Mouse (Mus musculus): ENCODE results near the gene Apol9a. TPM values are rescaled to one million over a fixed set of nuclear protein-coding genes. Genes with fewer than 3 reads are reported as not detected.
A peak's percentile ranks its signal among the peaks of the same experiment; 100 is the strongest.

Apol9a gene
- polyA plus RNA-seq, 1 experiment from 2014 or later: not detected

DNA sequence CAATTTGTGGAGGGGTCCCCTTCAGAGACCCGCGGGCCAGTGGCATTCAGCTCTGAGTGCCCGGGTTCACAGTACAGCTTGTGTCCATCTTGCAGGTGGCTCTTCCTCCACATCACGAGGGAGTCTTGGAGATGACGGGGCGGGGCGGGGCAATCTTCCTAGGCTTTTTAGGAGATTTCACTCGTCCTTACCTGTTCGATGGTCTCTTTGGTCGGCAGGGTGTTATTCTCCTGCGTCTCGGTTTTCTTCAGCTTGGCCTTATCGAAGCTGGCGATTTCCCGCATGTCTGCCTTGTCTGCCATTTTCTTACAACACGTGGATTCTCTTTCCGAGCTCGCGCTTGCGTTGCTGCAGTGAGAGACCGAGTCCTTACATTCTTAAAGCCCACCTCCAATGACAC, 41.0 kb downstream of the Apol9a start:
- H3K4me2 ChIP-seq: no peak overlapping the region
- no peak overlapping the region for H3K9ac ChIP-seq
- no peaks in the 10 kb centered on the region for H3K27me3 ChIP-seq
- H3K9me3 ChIP-seq: no peaks in the 10 kb centered on the region
- no peak for ATAC-seq (ENCODE audit: insufficient number of reproducible peaks, insufficient read depth, low FRiP score, low TSS enrichment, low read depth)
- H3K27ac ChIP-seq: no peak overlapping the region
- no peak overlapping the region for H3K4me3 ChIP-seq
- 94% methylated on average over 21 of the region's 21 CpGs for WGBS
- H3K36me3 ChIP-seq: no peaks in the 10 kb centered on the region
- peaks cover 37% of the 10 kb centered on the region for H3K4me1 ChIP-seq

DNA sequence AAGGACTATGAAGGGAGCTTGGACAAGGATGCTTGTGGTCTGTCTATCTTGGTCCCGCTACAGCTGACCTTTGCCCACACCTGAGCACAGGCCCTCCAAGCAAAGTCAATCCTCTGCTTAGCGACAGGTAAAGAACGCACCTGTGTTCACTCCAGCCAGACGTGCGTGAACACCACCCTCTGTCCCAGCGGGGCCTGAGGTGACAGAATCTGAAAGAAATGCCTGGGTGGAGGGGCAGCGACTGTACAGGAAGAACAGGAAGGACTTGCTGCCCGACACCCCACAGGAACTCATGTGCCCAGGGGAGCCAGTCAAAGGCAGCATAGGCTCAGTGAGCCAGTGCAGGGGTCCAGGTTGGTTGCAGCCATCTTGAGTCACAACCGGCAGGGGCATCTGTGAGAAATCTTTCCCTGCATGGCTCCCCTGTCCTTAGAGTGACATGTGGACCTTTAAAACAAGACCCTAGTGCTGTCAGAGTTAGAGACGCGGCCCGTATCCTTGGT, 42.1 kb downstream of the Apol9a start:
- ATAC-seq (ENCODE audit: insufficient number of reproducible peaks, insufficient read depth, low FRiP score, low TSS enrichment, low read depth): no peak
- WGBS: 72% methylated on average over 12 of the region's 12 CpGs
- H3K27ac ChIP-seq: peak overlapping the region; percentile 99; the same call in 1 of the 2 replicates

DNA sequence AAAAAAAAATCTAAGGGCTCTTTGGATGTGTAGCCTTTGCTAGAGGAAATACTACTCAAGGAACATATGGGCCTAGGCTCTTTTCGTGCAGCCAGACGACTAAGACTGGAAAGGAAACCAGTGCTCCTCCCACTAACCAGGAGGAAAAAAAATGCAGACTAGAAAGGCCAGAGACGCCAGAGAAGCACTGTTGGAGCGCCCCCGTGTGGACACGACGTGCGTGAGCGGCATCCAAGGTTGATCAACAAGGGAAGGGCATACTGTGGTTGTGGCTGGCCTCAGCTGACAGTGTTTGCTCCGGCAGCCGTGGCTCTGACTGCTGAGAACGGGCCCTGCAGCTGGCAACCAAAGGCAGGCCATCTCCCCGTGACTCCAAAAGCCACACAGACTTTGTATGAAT, 42.8 kb downstream of the Apol9a start:
- no peaks in the 10 kb centered on the region for H3K36me3 ChIP-seq
- ATAC-seq (ENCODE audit: insufficient number of reproducible peaks, insufficient read depth, low FRiP score, low TSS enrichment, low read depth): 0 out of 2 replicates have a peak, but pooled peaks have one; percentile 45
- peak overlapping the region; percentile 99 for H3K27ac ChIP-seq
- peak overlapping the region; percentile 69 for H3K9ac ChIP-seq
- no peaks in the 10 kb centered on the region for H3K27me3 ChIP-seq
- peak overlapping the region; percentile 56 for H3K4me2 ChIP-seq
- 0% methylated on average over 13 of the region's 13 CpGs for WGBS
- H3K4me3 ChIP-seq: peak overlapping the region; percentile 29
- no peaks in the 10 kb centered on the region for H3K9me3 ChIP-seq
- peaks cover 53% of the 10 kb centered on the region for H3K4me1 ChIP-seq

More for the DNA sequence above, 42.1 kb downstream of the Apol9a start:
- no peaks in the 10 kb centered on the region for H3K27me3 ChIP-seq
- H3K4me3 ChIP-seq: no peak overlapping the region
- no peaks in the 10 kb centered on the region for H3K9me3 ChIP-seq
- H3K36me3 ChIP-seq: no peaks in the 10 kb centered on the region
- H3K4me1 ChIP-seq: peaks cover 46% of the 10 kb centered on the region
- H3K4me2 ChIP-seq: peak overlapping the region; percentile 56; the same call in 1 of the 2 replicates
- H3K9ac ChIP-seq: peak overlapping the region; percentile 69; the same call in 1 of the 2 replicates

DNA sequence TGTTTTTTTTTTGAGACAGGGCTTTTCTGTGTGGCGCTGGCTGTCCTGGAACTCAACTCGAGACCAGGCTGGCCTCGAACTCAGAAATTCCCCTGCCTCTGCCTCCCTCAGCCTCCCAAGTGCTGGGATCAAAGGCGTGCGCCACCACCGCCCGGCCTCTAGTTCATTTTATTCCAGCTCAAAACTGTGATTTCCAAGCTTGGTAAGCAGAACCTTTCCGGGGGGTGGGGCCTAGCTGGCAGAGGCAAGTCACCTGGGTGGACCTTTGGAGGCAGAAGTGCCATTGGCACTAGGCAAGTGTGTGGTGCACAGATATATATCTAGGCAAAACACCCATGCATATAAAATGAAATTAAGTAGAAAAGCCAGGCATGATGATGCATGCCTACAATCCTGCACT, 43.4 kb downstream of the Apol9a start:
- H3K4me3 ChIP-seq: peak overlapping the region; percentile 35; the same call in 1 of the 2 replicates
- H3K27ac ChIP-seq: peak overlapping the region; percentile 99
- H3K4me2 ChIP-seq: peak overlapping the region; percentile 72
- no peaks in the 10 kb centered on the region for H3K9me3 ChIP-seq
- ATAC-seq (ENCODE audit: insufficient number of reproducible peaks, insufficient read depth, low FRiP score, low TSS enrichment, low read depth): no peak
- H3K4me1 ChIP-seq: peaks cover 60% of the 10 kb centered on the region
- no peaks in the 10 kb centered on the region for H3K27me3 ChIP-seq
- H3K36me3 ChIP-seq: no peaks in the 10 kb centered on the region
- H3K9ac ChIP-seq: no peak overlapping the region
- WGBS: 34% methylated on average over 8 of the region's 8 CpGs

- H3K27me3 ChIP-seq: no peaks in the 10 kb centered on the region
- H3K4me3 ChIP-seq: peak overlapping the region; percentile 35
- H3K9ac ChIP-seq: peak overlapping the region; percentile 73
- no peaks in the 10 kb centered on the region for H3K36me3 ChIP-seq
- ATAC-seq (ENCODE audit: insufficient number of reproducible peaks, insufficient read depth, low FRiP score, low TSS enrichment, low read depth): peak; percentile 53
- H3K27ac ChIP-seq: peak overlapping the region; percentile 99
- peaks cover 66% of the 10 kb centered on the region for H3K4me1 ChIP-seq
- peak overlapping the region; percentile 72 for H3K4me2 ChIP-seq
- H3K9me3 ChIP-seq: no peaks in the 10 kb centered on the region
- under 1% methylated on average over 26 of the region's 26 CpGs for WGBS
Observed at GRCm38 (mm10) chr15:77366706-77367484, 44.0 kb downstream of the Apol9a start.

DNA sequence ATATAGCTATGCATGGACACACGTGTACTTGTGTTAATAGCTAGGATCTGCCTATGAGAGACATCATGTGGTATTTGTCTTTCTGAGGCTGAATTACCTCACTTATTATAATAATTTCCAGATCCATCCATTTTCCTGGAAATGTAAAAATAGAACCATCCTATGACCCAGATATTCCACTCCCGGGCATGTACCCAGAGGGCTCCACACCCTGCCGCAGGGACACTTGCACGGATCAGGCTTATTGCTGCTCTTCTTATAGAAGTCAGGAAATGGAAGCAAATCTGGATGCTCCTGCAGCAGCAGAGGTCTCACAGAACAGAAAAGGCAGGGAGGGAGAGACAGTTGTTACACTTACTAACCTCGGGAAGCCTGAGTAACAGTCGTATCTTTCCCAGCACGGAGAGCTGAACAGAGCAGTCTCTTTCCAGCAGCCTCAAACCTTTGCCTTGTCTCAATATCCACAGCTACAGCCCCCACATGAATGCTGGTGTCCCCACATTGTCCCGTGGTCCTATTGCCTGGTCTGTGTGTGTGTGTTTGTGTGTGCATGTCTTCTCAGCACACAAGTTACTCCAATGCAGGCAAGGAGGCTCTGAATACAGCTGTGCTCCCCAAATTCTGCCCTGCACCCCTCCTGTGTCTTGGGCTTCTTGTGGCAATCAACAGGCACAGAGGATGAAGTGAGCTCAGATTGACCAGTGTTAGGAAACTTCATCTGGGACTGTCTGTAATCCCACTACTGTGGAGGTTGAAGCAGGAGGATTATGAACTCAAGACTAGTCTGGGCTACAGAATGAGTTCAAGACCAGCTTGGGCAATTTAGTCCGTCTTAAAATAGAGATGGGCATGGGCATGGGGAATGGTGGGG, 45.0 kb downstream of the Apol9a start:
- H3K9ac ChIP-seq: peak overlapping the region; percentile 73
- no peaks in the 10 kb centered on the region for H3K9me3 ChIP-seq
- peak overlapping the region; percentile 99 for H3K27ac ChIP-seq
- H3K36me3 ChIP-seq: no peaks in the 10 kb centered on the region
- no peak overlapping the region for H3K4me3 ChIP-seq
- H3K4me2 ChIP-seq: peak overlapping the region; percentile 72
- ATAC-seq (ENCODE audit: insufficient number of reproducible peaks, insufficient read depth, low FRiP score, low TSS enrichment, low read depth): no peak
- no peaks in the 10 kb centered on the region for H3K27me3 ChIP-seq
- WGBS: 21% methylated on average over 9 of the region's 9 CpGs
- peaks cover 71% of the 10 kb centered on the region for H3K4me1 ChIP-seq

- Histone ChIP-seq H3K9me3 (no peaks in the 10 kb centered on the region), H3K36me3 (no peaks in the 10 kb centered on the region), H3K27me3 (no peaks in the 10 kb centered on the region), H3K4me2 (peak overlapping the region; percentile 22; the same call in 1 of the 2 replicates), H3K4me1 (peaks cover 80% of the 10 kb centered on the region), H3K4me3 (no peak overlapping the region), H3K27ac (peak overlapping the region; percentile 89), H3K9ac (no peak overlapping the region)
- 58% methylated on average over 3 of the region's 3 CpGs for WGBS
- ATAC-seq (ENCODE audit: insufficient number of reproducible peaks, insufficient read depth, low FRiP score, low TSS enrichment, low read depth): no peak
Observed at GRCm38 (mm10) chr15:77364026-77364425, 46.9 kb downstream of the Apol9a start.

DNA sequence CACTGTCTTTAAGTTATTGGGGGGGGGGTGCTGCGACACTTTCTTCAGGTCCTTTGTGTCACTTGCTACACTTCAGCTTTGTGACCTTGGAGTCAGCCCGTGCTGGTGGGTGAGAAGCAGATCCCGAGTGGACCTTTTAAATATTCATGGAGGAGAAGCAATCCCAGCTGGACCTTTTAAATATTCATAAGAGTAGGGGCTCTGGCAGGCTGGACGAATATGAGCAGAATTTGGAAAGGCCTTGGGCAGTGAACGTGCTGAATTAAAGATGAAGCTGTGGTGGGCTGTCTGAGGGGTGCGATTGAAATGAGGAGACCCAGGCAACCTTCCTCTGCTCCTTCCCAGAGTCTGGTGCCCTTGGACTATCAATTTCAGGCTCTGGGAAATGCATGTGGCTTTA, 47.4 kb downstream of the Apol9a start:
- H3K4me2 ChIP-seq: peak overlapping the region; percentile 22; the same call in 1 of the 2 replicates
- no peak for ATAC-seq (ENCODE audit: insufficient number of reproducible peaks, insufficient read depth, low FRiP score, low TSS enrichment, low read depth)
- peak overlapping the region; percentile 89 for H3K27ac ChIP-seq
- no peaks in the 10 kb centered on the region for H3K27me3 ChIP-seq
- no peak overlapping the region for H3K9ac ChIP-seq
- no peaks in the 10 kb centered on the region for H3K9me3 ChIP-seq
- peaks cover 80% of the 10 kb centered on the region for H3K4me1 ChIP-seq
- WGBS: 39% methylated on average over 6 of the region's 6 CpGs
- no peaks in the 10 kb centered on the region for H3K36me3 ChIP-seq
- H3K4me3 ChIP-seq: no peak overlapping the region

DNA sequence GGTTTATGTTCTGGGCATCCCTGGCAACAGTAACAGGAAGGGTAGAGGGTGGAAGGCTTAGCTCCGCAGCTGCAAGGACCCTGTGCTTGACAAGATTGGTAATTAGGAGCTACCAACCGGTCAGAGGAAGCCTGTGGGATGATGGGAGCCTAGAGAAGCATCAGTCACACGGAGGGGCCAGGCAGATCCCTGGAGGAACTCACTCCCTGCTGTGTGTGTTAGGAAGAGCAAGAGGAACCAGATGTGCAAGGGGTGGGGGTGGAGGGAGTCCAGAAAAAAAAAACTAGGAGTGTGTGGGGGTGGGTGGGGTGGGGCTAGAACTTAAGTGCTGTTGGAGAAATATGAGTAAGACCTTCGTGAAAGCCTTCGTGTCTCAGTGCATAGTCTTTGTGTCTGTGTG, 48.0 kb downstream of the Apol9a start:
- Histone ChIP-seq H3K27ac (peak overlapping the region; percentile 89), H3K9ac (no peak overlapping the region), H3K4me3 (no peak overlapping the region), H3K9me3 (no peaks in the 10 kb centered on the region), H3K36me3 (no peaks in the 10 kb centered on the region), H3K4me2 (no peak overlapping the region), H3K27me3 (no peaks in the 10 kb centered on the region), H3K4me1 (peaks cover 81% of the 10 kb centered on the region)
- WGBS: 3% methylated on average over 5 of the region's 5 CpGs
- no peak for ATAC-seq (ENCODE audit: insufficient number of reproducible peaks, insufficient read depth, low FRiP score, low TSS enrichment, low read depth)

GRCm38 (mm10) chr15:77359905-77360304, 51.0 kb downstream of the Apol9a start:
- Histone ChIP-seq H3K27ac (peak overlapping the region; percentile 93), H3K4me1 (peaks cover 78% of the 10 kb centered on the region), H3K9me3 (no peaks in the 10 kb centered on the region), H3K36me3 (no peaks in the 10 kb centered on the region), H3K4me2 (no peak overlapping the region), H3K27me3 (no peaks in the 10 kb centered on the region), H3K9ac (no peak overlapping the region), H3K4me3 (no peak overlapping the region)
- ATAC-seq (ENCODE audit: insufficient number of reproducible peaks, insufficient read depth, low FRiP score, low TSS enrichment, low read depth): no peak
- 80% methylated on average over 8 of the region's 8 CpGs for WGBS

DNA sequence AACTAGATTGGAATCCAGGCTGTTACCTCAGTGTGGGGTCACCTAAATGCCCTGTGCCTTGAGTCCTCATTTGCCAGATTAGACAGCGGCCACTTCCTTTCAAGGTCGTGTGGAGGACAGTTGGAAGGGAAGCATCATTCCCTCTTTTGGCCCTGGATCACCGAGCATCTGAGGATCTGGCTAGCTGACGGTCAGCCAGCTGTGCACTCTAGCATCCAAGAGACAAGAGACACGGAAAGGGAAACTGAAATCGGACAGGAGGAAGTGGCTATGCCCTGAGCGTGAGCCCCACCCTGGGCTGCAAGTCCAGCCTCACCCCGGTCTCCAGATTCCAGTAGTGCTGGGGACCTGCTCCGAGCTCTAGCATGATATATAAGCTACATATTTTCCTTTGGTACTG, 51.4 kb downstream of the Apol9a start:
- no peaks in the 10 kb centered on the region for H3K9me3 ChIP-seq
- H3K9ac ChIP-seq: peak overlapping the region; percentile 71
- H3K27me3 ChIP-seq: no peaks in the 10 kb centered on the region
- WGBS: 55% methylated on average over 9 of the region's 9 CpGs
- no peak overlapping the region for H3K4me3 ChIP-seq
- H3K36me3 ChIP-seq: no peaks in the 10 kb centered on the region
- peaks cover 80% of the 10 kb centered on the region for H3K4me1 ChIP-seq
- no peak for ATAC-seq (ENCODE audit: insufficient number of reproducible peaks, insufficient read depth, low FRiP score, low TSS enrichment, low read depth)
- peak overlapping the region; percentile 58; the same call in 1 of the 2 replicates for H3K4me2 ChIP-seq
- H3K27ac ChIP-seq: peak overlapping the region; percentile 93
